Mouse (Mus musculus): Measurements from ENCODE around the gene Fbxo33. TPM values are rescaled to one million over a fixed set of nuclear protein-coding genes. Genes with fewer than 3 reads are reported as not detected.

Gene Fbxo33
- polyA plus RNA-seq, 1 experiment from 2014 or later, result 9.4 TPM

DNA sequence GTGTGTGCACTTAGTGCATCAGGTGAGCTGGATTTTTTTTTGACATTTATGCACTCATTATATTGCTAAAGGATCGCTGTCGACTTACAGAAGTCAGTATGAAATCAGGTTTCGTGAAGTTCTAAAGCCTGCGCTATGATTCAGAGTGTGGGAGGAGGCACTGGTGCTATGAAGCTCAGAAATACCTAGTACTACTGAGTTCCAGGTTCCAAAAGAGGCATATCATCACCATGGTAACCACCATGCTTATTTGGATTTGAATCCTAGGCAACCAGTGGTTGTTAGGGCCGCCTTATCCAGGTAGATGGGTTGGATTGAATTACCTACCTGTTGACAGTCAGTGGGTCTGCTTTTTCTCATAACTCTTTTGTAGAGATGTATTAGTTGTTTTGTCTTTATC lies 8.9 kb upstream of the Fbxo33 start:
- no peaks in the 10 kb centered on the region for H3K9me3 ChIP-seq (replicated peaks)
- no peaks in the 10 kb centered on the region for H3K36me3 ChIP-seq
- H3K27ac ChIP-seq (replicated peaks), result no peak overlapping the region
- ATAC-seq (ENCODE audit: insufficient number of reproducible peaks, low FRiP score, low TSS enrichment, low read depth), result no peak
- no peaks in the 10 kb centered on the region for H3K4me1 ChIP-seq
- H3K4me2 ChIP-seq (replicated peaks), result no peak overlapping the region
- H3K27me3 ChIP-seq, result no peaks in the 10 kb centered on the region
- WGBS, result 87% methylated on average over 5 of the region's 5 CpGs
- H3K4me3 ChIP-seq (replicated peaks), result no peak overlapping the region
- no peak overlapping the region for H3K9ac ChIP-seq

DNA sequence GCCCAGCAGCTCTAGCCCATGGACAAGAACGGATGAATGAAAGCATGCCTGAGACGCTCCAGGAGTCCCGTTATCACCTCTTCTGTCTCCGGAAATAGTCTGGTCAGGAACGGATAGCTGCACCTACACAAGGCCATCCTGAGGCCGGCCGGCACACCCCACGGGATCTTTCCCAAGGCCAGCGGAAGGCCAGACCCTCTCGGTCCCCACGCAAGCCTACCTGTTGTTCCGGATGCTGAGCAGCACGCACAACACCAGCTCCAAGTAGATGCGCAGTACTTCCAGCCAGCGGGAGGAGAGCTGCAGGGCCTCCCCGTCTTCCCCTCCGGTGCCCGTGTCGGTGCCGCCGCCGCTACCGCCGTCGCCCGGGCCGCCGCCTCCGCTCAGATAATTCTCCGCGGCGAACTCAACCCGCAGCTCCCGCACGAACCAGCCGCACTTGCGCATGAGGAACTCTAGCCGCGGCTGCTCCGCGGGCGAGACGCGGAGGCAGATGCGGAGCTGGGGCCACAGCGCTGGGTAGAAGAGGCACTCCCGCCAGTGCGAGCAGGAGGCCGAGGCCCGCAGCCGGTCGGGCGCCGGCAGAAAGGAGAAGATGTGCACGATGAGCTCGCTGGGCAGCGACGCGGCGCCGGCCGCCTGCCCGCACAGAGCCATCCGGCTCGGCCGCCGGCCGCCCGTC lies 744 bp downstream of the Fbxo33 start:
- Histone ChIP-seq H3K27me3 (no peaks in the 10 kb centered on the region), H3K4me2 (replicated peaks) (peak overlapping the region; percentile 92), H3K4me3 (replicated peaks) (peak overlapping the region; percentile 96), H3K9ac (peak overlapping the region; percentile 77), H3K36me3 (no peaks in the 10 kb centered on the region), H3K4me1 (peaks cover 15% of the 10 kb centered on the region), H3K27ac (replicated peaks) (peak overlapping the region; percentile 98), H3K9me3 (replicated peaks) (no peaks in the 10 kb centered on the region)
- ATAC-seq (ENCODE audit: insufficient number of reproducible peaks, low FRiP score, low TSS enrichment, low read depth), result peak; percentile 1; the same call in 1 of the 2 replicates
- whole genome bisulfite sequencing, result under 1% methylated on average over 69 of the region's 69 CpGs

- H3K27ac ChIP-seq (replicated peaks), result no peak overlapping the region
- no peak overlapping the region for H3K4me3 ChIP-seq (replicated peaks)
- WGBS, result 79% methylated on average over 3 of the region's 3 CpGs
- H3K9me3 ChIP-seq (replicated peaks), result no peaks in the 10 kb centered on the region
- no peak for ATAC-seq (ENCODE audit: insufficient number of reproducible peaks, low FRiP score, low TSS enrichment, low read depth)
- H3K9ac ChIP-seq, result no peak overlapping the region
- no peaks in the 10 kb centered on the region; the same call in 1 of the 2 replicates for H3K36me3 ChIP-seq
- H3K4me1 ChIP-seq, result peaks cover 15% of the 10 kb centered on the region
- H3K4me2 ChIP-seq (replicated peaks), result peak overlapping the region; percentile 92; the same call in 1 of the 2 replicates
- H3K27me3 ChIP-seq, result no peaks in the 10 kb centered on the region
These were observed 2.2 kb downstream of the Fbxo33 start for GRCm38 (mm10) chr12:59217331-59217730.

- 76% methylated on average over 6 of the region's 6 CpGs for WGBS
These were observed 2.8 kb downstream of the Fbxo33 start for GRCm38 (mm10) chr12:59216676-59217266.

GRCm38 (mm10) chr12:59216176-59216575 lies 3.3 kb downstream of the Fbxo33 start:
- Histone ChIP-seq H3K4me1 (peaks cover 15% of the 10 kb centered on the region), H3K27ac (replicated peaks) (no peak overlapping the region), H3K27me3 (no peaks in the 10 kb centered on the region), H3K4me2 (replicated peaks) (no peak overlapping the region), H3K9me3 (replicated peaks) (no peaks in the 10 kb centered on the region), H3K4me3 (replicated peaks) (no peak overlapping the region), H3K9ac (no peak overlapping the region), H3K36me3 (peaks cover 6% of the 10 kb centered on the region)
- no peak for ATAC-seq (ENCODE audit: insufficient number of reproducible peaks, low FRiP score, low TSS enrichment, low read depth)
- 85% methylated on average over 4 of the region's 4 CpGs for WGBS

More at GRCm38 (mm10) chr12:59216676-59217266, 2.8 kb downstream of the Fbxo33 start:
- Histone ChIP-seq H3K9ac (no peak overlapping the region), H3K27me3 (no peaks in the 10 kb centered on the region), H3K9me3 (replicated peaks) (no peaks in the 10 kb centered on the region), H3K36me3 (peaks cover 2% of the 10 kb centered on the region; the same call in 1 of the 2 replicates), H3K4me3 (replicated peaks) (no peak overlapping the region), H3K4me2 (replicated peaks) (no peak overlapping the region), H3K4me1 (peaks cover 15% of the 10 kb centered on the region), H3K27ac (replicated peaks) (no peak overlapping the region)
- ATAC-seq (ENCODE audit: insufficient number of reproducible peaks, low FRiP score, low TSS enrichment, low read depth), result no peak

- Histone ChIP-seq H3K27me3 (no peaks in the 10 kb centered on the region), H3K27ac (replicated peaks) (no peak overlapping the region), H3K4me3 (replicated peaks) (no peak overlapping the region), H3K4me2 (replicated peaks) (no peak overlapping the region), H3K9me3 (replicated peaks) (no peaks in the 10 kb centered on the region), H3K4me1 (no peaks in the 10 kb centered on the region), H3K9ac (no peak overlapping the region), H3K36me3 (peaks cover 27% of the 10 kb centered on the region)
- 88% methylated on average over 1 of the region's 1 CpGs for WGBS
- ATAC-seq (ENCODE audit: insufficient number of reproducible peaks, low FRiP score, low TSS enrichment, low read depth), result no peak
These were observed 11.7 kb downstream of the Fbxo33 start for GRCm38 (mm10) chr12:59207814-59208213.

DNA sequence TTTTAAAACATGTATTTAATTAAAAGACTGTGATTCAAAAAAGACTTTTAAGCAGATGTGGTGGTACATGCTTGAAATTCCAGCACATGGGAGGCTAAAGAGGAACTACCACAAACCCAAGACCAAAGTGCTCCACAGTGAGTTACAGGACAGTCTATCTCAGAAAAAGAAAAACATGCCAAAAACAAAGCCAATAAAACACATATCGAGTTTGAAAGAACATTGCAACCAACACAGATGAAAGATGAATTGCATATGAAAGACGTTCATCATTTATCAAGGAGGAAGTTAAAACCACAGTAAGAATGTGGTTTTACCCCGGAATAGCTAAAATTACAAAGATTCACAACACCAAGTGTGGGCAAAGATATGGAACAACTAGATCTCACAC lies 12.5 kb downstream of the Fbxo33 start:
- no peak overlapping the region for H3K9ac ChIP-seq
- WGBS, result 67% methylated on average over 3 of the region's 3 CpGs

GRCm38 (mm10) chr12:59206208-59206999 lies 13.1 kb downstream of the Fbxo33 start:
- Histone ChIP-seq H3K9me3 (replicated peaks) (no peaks in the 10 kb centered on the region), H3K4me1 (no peaks in the 10 kb centered on the region), H3K27ac (replicated peaks) (no peak overlapping the region), H3K4me3 (replicated peaks) (no peak overlapping the region), H3K36me3 (peaks cover 24% of the 10 kb centered on the region), H3K9ac (no peak overlapping the region), H3K27me3 (no peaks in the 10 kb centered on the region), H3K4me2 (replicated peaks) (no peak overlapping the region)
- ATAC-seq (ENCODE audit: insufficient number of reproducible peaks, low FRiP score, low TSS enrichment, low read depth), result no peak
- 85% methylated on average over 4 of the region's 4 CpGs for WGBS

More for the DNA sequence above, 12.5 kb downstream of the Fbxo33 start:
- Histone ChIP-seq H3K4me1 (no peaks in the 10 kb centered on the region), H3K36me3 (peaks cover 24% of the 10 kb centered on the region), H3K27me3 (no peaks in the 10 kb centered on the region), H3K27ac (replicated peaks) (no peak overlapping the region), H3K4me3 (replicated peaks) (no peak overlapping the region), H3K9me3 (replicated peaks) (no peaks in the 10 kb centered on the region), H3K4me2 (replicated peaks) (no peak overlapping the region)
- ATAC-seq (ENCODE audit: insufficient number of reproducible peaks, low FRiP score, low TSS enrichment, low read depth), result no peak

DNA sequence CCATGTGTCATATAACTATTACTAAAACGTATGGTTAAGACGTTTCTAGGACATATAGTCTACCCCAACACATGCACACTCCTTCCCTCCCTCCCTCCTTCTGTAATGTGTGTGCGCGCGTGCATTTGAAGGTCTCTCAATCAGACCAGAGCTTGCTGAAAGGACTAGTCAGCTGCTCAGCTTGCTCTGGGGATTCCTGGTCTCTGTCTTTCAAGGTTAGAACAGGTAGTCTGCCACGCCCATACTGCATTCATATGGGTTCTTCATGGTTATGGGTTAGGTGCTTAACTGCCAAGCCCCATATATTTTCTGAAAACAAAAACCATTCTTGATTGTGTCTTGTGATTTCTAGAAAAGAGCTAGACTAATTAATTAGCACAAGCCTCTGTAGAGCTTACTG lies 14.0 kb downstream of the Fbxo33 start:
- Histone ChIP-seq H3K4me1 (no peaks in the 10 kb centered on the region), H3K27ac (replicated peaks) (no peak overlapping the region), H3K9me3 (replicated peaks) (no peaks in the 10 kb centered on the region), H3K4me2 (replicated peaks) (no peak overlapping the region), H3K9ac (no peak overlapping the region), H3K36me3 (peaks cover 18% of the 10 kb centered on the region; the same call in 1 of the 2 replicates), H3K27me3 (no peaks in the 10 kb centered on the region), H3K4me3 (replicated peaks) (no peak overlapping the region)
- ATAC-seq (ENCODE audit: insufficient number of reproducible peaks, low FRiP score, low TSS enrichment, low read depth), result no peak
- 92% methylated on average over 6 of the region's 6 CpGs for WGBS

- Histone ChIP-seq H3K4me3 (replicated peaks) (no peak overlapping the region), H3K36me3 (peaks cover 24% of the 10 kb centered on the region; the same call in 1 of the 2 replicates), H3K27ac (replicated peaks) (no peak overlapping the region), H3K9ac (no peak overlapping the region), H3K4me1 (no peaks in the 10 kb centered on the region), H3K4me2 (replicated peaks) (no peak overlapping the region), H3K27me3 (no peaks in the 10 kb centered on the region), H3K9me3 (replicated peaks) (no peaks in the 10 kb centered on the region)
- WGBS, result 89% methylated on average over 2 of the region's 2 CpGs
- ATAC-seq (ENCODE audit: insufficient number of reproducible peaks, low FRiP score, low TSS enrichment, low read depth), result no peak
These were observed 20.2 kb downstream of the Fbxo33 start for GRCm38 (mm10) chr12:59199361-59199760.

DNA sequence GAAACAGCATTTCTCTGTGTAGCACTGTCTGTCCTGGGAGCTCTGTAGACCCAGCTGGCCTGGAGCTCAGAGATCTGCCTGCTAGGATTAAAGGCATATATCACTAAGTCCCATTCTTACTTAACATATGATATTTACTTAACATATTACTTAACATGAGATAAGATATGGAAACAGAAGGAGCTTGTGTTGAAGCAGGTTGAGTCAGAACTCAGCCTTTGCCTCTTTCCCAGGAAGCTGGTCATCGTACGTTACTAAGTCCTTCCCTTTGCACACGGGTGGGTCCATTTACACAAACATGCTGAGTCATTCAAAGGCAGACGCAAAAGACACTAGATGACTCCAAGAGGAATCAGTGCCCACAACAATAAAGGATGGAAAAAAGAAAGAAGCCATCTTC lies 20.8 kb downstream of the Fbxo33 start:
- 79% methylated on average over 4 of the region's 4 CpGs for WGBS

More for the DNA sequence above, 20.8 kb downstream of the Fbxo33 start:
- Histone ChIP-seq H3K36me3 (peaks cover 20% of the 10 kb centered on the region; the same call in 1 of the 2 replicates), H3K4me1 (no peaks in the 10 kb centered on the region), H3K9ac (no peak overlapping the region), H3K9me3 (replicated peaks) (no peaks in the 10 kb centered on the region), H3K4me2 (replicated peaks) (no peak overlapping the region), H3K27me3 (no peaks in the 10 kb centered on the region), H3K4me3 (replicated peaks) (no peak overlapping the region), H3K27ac (replicated peaks) (no peak overlapping the region)
- ATAC-seq (ENCODE audit: insufficient number of reproducible peaks, low FRiP score, low TSS enrichment, low read depth), result no peak

All from embryonic facial prominence, embryonic 15.5 days (tissue).